Mouse (Mus musculus) v-Abl transformed pro-B cells (cell line): ENCODE data around the gene Park7.

Source experiments
- in situ Hi-C, 2 experiments: fragments of 400-800 bp; cut with MboI; formaldehyde crosslinking; loops; one replicate each; pipeline ENCODE4 v1.15.1; 2025; ENCODE audit not compliant: unreplicated experiment in 2 of 2

Park7 gene

GRCm38 (mm10) chr4:150855346-150855745 lies 58.9 kb downstream of the Park7 start:
- in situ Hi-C loops = no loop called here

GRCm38 (mm10) chr4:150854839-150855246 lies 59.4 kb downstream of the Park7 start:
- in situ Hi-C loops = no loop called here

GRCm38 (mm10) chr4:150853680-150854461 lies 60.4 kb downstream of the Park7 start, which contains the start of gene Errfi1:
Gene Errfi1, plus strand, starts transcription at chr4:150853919.
- in situ Hi-C loops = no loop called here

- in situ Hi-C loops = no loop called here
Observed at GRCm38 (mm10) chr4:150852479-150852878, 61.8 kb downstream of the Park7 start.

GRCm38 (mm10) chr4:150852045-150852444 lies 62.2 kb downstream of the Park7 start:
- in situ Hi-C loops = no loop called here

GRCm38 (mm10) chr4:150850893-150851292 lies 63.3 kb downstream of the Park7 start:
- in situ Hi-C loops = no loop called here

- in situ Hi-C loops = no loop called here
Observed at GRCm38 (mm10) chr4:150849964-150850363, 64.3 kb downstream of the Park7 start.
